Mouse (Mus musculus): ENCODE measurements around the gene Med19. TPM values are rescaled to one million over a fixed set of nuclear protein-coding genes. Genes with fewer than 3 reads are reported as not detected.

Med19 gene
- polyA plus RNA-seq, 1 experiment from 2014 or later = 17.1 TPM

DNA sequence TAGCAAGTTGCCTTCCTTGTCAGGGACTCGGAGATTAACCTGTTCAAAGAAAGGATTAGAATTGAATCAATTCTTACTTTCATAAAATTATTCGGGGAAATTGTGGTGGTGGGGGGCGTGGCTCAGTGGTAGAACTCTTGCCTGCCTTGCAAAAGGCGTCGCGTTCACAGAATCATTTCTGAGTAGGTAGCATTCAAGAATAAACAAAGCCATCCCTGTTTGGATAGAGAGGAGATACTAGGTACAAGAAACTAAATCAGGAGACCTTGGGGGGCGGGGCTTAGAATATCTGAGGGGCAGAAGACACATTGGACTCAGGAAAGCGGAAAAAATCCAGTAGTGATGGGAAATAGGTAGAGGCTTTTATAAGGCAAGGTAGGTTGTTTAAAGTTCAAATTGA is 814 bp downstream of the Med19 start, which contains the start of gene Tmx2:
Gene Tmx2, minus strand, starts transcription at position 125 of the 400 bp plus-strand sequence.
- Histone ChIP-seq H3K4me3 (ENCODE audit: low read depth, low read length) (peak within 1 kb of the TSS; percentile 98), H3K4me1 (ENCODE audit: control insufficient read depth, low read depth, low read length) (peaks cover 38% of the 10 kb centered on the region), H3K27me3 (ENCODE audit: control insufficient read depth, insufficient read depth, low read depth, low read length) (no peaks in the 10 kb centered on the region), H3K9ac (ENCODE audit: low read depth, low read length) (peak within 1 kb of the TSS; percentile 98), H3K36me3 (ENCODE audit: control insufficient read depth, insufficient read depth) (peaks cover 21% of the 10 kb centered on the region), H3K4me2 (ENCODE audit: low read depth, low read length) (peak within 1 kb of the TSS; percentile 91), H3K9me3 (replicated peaks; ENCODE audit: control insufficient read depth, low read length) (no peaks in the 10 kb centered on the region), H3K27ac (ENCODE audit: low read length) (peak within 1 kb of the TSS; percentile 90)
- no peak for ATAC-seq (ENCODE audit: low read depth)
- 10% methylated on average over 8 of the region's 8 CpGs for WGBS (ENCODE audit: insufficient replicate concordance)

GRCm38 (mm10) chr2:84682605-84683183 is 4.5 kb downstream of the Med19 start:
- peaks cover 25% of the 10 kb centered on the region for H3K4me1 ChIP-seq (ENCODE audit: control insufficient read depth, low read depth, low read length)
- peaks cover 36% of the 10 kb centered on the region for H3K36me3 ChIP-seq (ENCODE audit: control insufficient read depth, insufficient read depth)
- 26% methylated on average over 6 of the region's 6 CpGs for whole genome bisulfite sequencing (ENCODE audit: insufficient replicate concordance)
- H3K4me2 ChIP-seq (ENCODE audit: low read depth, low read length) = peak overlapping the region; percentile 64
- H3K9me3 ChIP-seq (replicated peaks; ENCODE audit: control insufficient read depth, low read length) = no peaks in the 10 kb centered on the region
- ATAC-seq (ENCODE audit: low read depth) = peak; percentile 51
- no peaks in the 10 kb centered on the region for H3K27me3 ChIP-seq (ENCODE audit: control insufficient read depth, insufficient read depth, low read depth, low read length)
- peak overlapping the region; percentile 52 for H3K9ac ChIP-seq (ENCODE audit: low read depth, low read length)
- peak overlapping the region; percentile 97 for H3K27ac ChIP-seq (ENCODE audit: low read length)
- H3K4me3 ChIP-seq (ENCODE audit: low read depth, low read length) = peak overlapping the region; percentile 44

DNA sequence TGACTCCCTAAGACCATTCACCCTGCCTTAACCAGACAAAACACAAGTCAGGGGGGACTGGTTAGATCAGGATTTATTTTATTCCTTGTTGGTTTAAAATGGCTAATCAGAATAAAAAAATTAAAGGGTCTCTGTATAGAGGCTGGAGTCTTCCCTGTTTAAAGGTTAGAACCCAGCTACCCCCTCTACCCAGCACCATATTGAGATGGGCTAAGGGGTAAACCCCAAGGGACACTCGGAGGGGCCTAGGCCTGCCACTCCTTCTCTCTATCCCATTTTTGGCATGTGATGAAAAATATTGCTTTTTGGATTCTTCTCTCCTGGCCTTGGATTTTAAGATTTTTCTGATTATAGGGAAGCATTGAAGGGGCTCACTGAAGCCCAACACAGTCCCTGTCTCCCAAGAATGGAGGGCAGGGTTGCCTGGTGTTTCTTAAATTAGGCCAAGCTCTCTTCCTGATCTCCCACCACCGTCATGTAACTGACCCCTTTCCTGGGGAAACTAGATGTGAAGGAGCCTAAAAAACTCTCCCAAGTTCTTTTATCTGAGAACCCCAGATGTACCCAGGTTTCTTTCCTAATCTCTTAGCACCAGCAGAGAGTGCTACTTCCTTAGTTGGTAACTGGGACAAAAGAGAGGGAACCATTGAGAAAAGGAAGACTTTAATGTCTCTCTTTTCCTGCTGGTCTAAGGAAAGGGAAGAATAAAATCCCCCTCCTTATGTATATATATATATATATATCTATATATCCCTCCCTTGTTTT is 10.1 kb downstream of the Med19 start:
- H3K27me3 ChIP-seq (ENCODE audit: control insufficient read depth, insufficient read depth, low read depth, low read length) = no peaks in the 10 kb centered on the region
- 55% methylated on average over 2 of the region's 2 CpGs for WGBS (ENCODE audit: insufficient replicate concordance)
- H3K4me3 ChIP-seq (ENCODE audit: low read depth, low read length) = no peak overlapping the region
- H3K9ac ChIP-seq (ENCODE audit: low read depth, low read length) = no peak overlapping the region
- H3K4me1 ChIP-seq (ENCODE audit: control insufficient read depth, low read depth, low read length) = peaks cover 7% of the 10 kb centered on the region
- ATAC-seq (ENCODE audit: low read depth) = peak; percentile 42; the same call in 1 of the 2 replicates
- peaks cover 80% of the 10 kb centered on the region for H3K36me3 ChIP-seq (ENCODE audit: control insufficient read depth, insufficient read depth)
- no peaks in the 10 kb centered on the region for H3K9me3 ChIP-seq (replicated peaks; ENCODE audit: control insufficient read depth, low read length)
- no peak overlapping the region for H3K4me2 ChIP-seq (ENCODE audit: low read depth, low read length)
- H3K27ac ChIP-seq (ENCODE audit: low read length) = no peak overlapping the region

- Histone ChIP-seq H3K36me3 (ENCODE audit: control insufficient read depth, insufficient read depth) (peaks cover 87% of the 10 kb centered on the region), H3K4me3 (ENCODE audit: low read depth, low read length) (no peak overlapping the region), H3K9me3 (replicated peaks; ENCODE audit: control insufficient read depth, low read length) (no peaks in the 10 kb centered on the region), H3K27ac (ENCODE audit: low read length) (no peak overlapping the region), H3K9ac (ENCODE audit: low read depth, low read length) (no peak overlapping the region), H3K27me3 (ENCODE audit: control insufficient read depth, insufficient read depth, low read depth, low read length) (no peaks in the 10 kb centered on the region), H3K4me2 (ENCODE audit: low read depth, low read length) (no peak overlapping the region), H3K4me1 (ENCODE audit: control insufficient read depth, low read depth, low read length) (peaks cover 5% of the 10 kb centered on the region)
- WGBS (ENCODE audit: insufficient replicate concordance) = 87% methylated on average over 12 of the region's 12 CpGs
- no peak for ATAC-seq (ENCODE audit: low read depth)
Measured at GRCm38 (mm10) chr2:84690050-84690449, 11.8 kb downstream of the Med19 start.

GRCm38 (mm10) chr2:84695007-84695695 is 16.9 kb downstream of the Med19 start:
- ATAC-seq (ENCODE audit: low read depth) = no peak
- 89% methylated on average over 5 of the region's 5 CpGs for WGBS (ENCODE audit: insufficient replicate concordance)
- peaks cover 67% of the 10 kb centered on the region for H3K36me3 ChIP-seq (ENCODE audit: control insufficient read depth, insufficient read depth)

DNA sequence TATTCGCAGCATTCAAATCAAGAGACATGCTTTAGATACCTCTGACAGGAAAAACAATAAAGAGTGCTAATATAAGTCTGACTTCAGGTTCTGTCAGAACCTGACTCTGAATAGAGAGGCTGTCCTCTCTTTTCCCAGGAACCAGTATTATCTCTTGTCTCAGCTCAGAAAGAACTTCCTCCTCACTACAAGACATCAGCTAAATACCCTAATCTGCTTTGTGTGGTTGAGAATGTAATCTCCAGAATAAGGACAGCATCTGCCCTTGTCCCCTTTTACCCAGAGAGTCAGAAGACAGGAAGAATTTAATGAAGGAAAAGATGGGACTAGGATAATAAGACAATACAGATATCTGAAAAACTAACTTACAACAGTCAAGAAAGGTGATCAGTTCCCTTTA is 25.3 kb downstream of the Med19 start:
- WGBS (ENCODE audit: insufficient replicate concordance) = 55% methylated on average over 1 of the region's 1 CpGs
- H3K27ac ChIP-seq (ENCODE audit: low read length) = no peak overlapping the region
- no peaks in the 10 kb centered on the region for H3K27me3 ChIP-seq (ENCODE audit: control insufficient read depth, insufficient read depth, low read depth, low read length)
- no peak overlapping the region for H3K4me2 ChIP-seq (ENCODE audit: low read depth, low read length)
- peaks cover 17% of the 10 kb centered on the region for H3K4me1 ChIP-seq (ENCODE audit: control insufficient read depth, low read depth, low read length)
- H3K36me3 ChIP-seq (ENCODE audit: control insufficient read depth, insufficient read depth) = peaks cover 31% of the 10 kb centered on the region
- H3K9me3 ChIP-seq (replicated peaks; ENCODE audit: control insufficient read depth, low read length) = no peaks in the 10 kb centered on the region
- no peak overlapping the region for H3K4me3 ChIP-seq (ENCODE audit: low read depth, low read length)
- ATAC-seq (ENCODE audit: low read depth) = no peak
- no peak overlapping the region for H3K9ac ChIP-seq (ENCODE audit: low read depth, low read length)

More at GRCm38 (mm10) chr2:84695007-84695695, 16.9 kb downstream of the Med19 start:
- Histone ChIP-seq H3K4me2 (ENCODE audit: low read depth, low read length) (no peak overlapping the region), H3K27me3 (ENCODE audit: control insufficient read depth, insufficient read depth, low read depth, low read length) (no peaks in the 10 kb centered on the region), H3K4me1 (ENCODE audit: control insufficient read depth, low read depth, low read length) (no peaks in the 10 kb centered on the region), H3K4me3 (ENCODE audit: low read depth, low read length) (no peak overlapping the region), H3K27ac (ENCODE audit: low read length) (no peak overlapping the region), H3K9me3 (replicated peaks; ENCODE audit: control insufficient read depth, low read length) (no peaks in the 10 kb centered on the region), H3K9ac (ENCODE audit: low read depth, low read length) (no peak overlapping the region)

GRCm38 (mm10) chr2:84704329-84704728 is 26.1 kb downstream of the Med19 start:
- H3K27me3 ChIP-seq (ENCODE audit: control insufficient read depth, insufficient read depth, low read depth, low read length) = no peaks in the 10 kb centered on the region
- no peak overlapping the region for H3K4me3 ChIP-seq (ENCODE audit: low read depth, low read length)
- WGBS (ENCODE audit: insufficient replicate concordance) = 75% methylated on average over 5 of the region's 5 CpGs
- no peaks in the 10 kb centered on the region for H3K9me3 ChIP-seq (replicated peaks; ENCODE audit: control insufficient read depth, low read length)
- no peak for ATAC-seq (ENCODE audit: low read depth)
- H3K27ac ChIP-seq (ENCODE audit: low read length) = no peak overlapping the region
- no peak overlapping the region for H3K4me2 ChIP-seq (ENCODE audit: low read depth, low read length)
- peaks cover 31% of the 10 kb centered on the region for H3K36me3 ChIP-seq (ENCODE audit: control insufficient read depth, insufficient read depth)
- no peak overlapping the region for H3K9ac ChIP-seq (ENCODE audit: low read depth, low read length)
- peaks cover 18% of the 10 kb centered on the region for H3K4me1 ChIP-seq (ENCODE audit: control insufficient read depth, low read depth, low read length)

- Histone ChIP-seq H3K27ac (ENCODE audit: low read length) (0 out of 2 replicates have a peak overlapping the region, but pooled peaks have one; percentile 38), H3K4me1 (ENCODE audit: control insufficient read depth, low read depth, low read length) (peaks cover 22% of the 10 kb centered on the region), H3K4me2 (ENCODE audit: low read depth, low read length) (0 out of 2 replicates have a peak overlapping the region, but pooled peaks have one; percentile 4), H3K27me3 (ENCODE audit: control insufficient read depth, insufficient read depth, low read depth, low read length) (no peaks in the 10 kb centered on the region), H3K4me3 (ENCODE audit: low read depth, low read length) (no peak overlapping the region), H3K9me3 (replicated peaks; ENCODE audit: control insufficient read depth, low read length) (no peaks in the 10 kb centered on the region), H3K9ac (ENCODE audit: low read depth, low read length) (no peak overlapping the region; the same call in 1 of the 2 replicates), H3K36me3 (ENCODE audit: control insufficient read depth, insufficient read depth) (peaks cover 36% of the 10 kb centered on the region)
- ATAC-seq (ENCODE audit: low read depth) = peak; percentile 59; the same call in 1 of the 2 replicates
- WGBS (ENCODE audit: insufficient replicate concordance) = 80% methylated on average over 1 of the region's 1 CpGs
Measured at GRCm38 (mm10) chr2:84705295-84705694, 27.1 kb downstream of the Med19 start.
